Mouse (Mus musculus) MEL (cell line): ENCODE measurements around the gene Enpp6.

ENCODE experiments used
- CTCF ChIP-seq, 3 experiments: IDR thresholded peaks in 2 of 3; conservative IDR thresholded peaks in 1 of 3; 2 replicates each; pipeline ENCODE4 v1.5.1; 2011 to 2012; ENCODE audit warnings: low read length in 3 of 3, low read depth in 2 of 3, mild to moderate bottlenecking in 2 of 3, improper control_type of control experiment in 1 of 3, inconsistent platforms in 1 of 3, mixed read lengths in 1 of 3, moderate library complexity in 1 of 3; ENCODE audit not compliant: control insufficient read depth in 1 of 3, insufficient read depth in 1 of 3, poor library complexity in 1 of 3, severe bottlenecking in 1 of 3
- E2F4 ChIP-seq: IDR thresholded peaks from 2 replicates; pipeline ENCODE4 v1.6.1; 2011; ENCODE audit warnings: low read depth, low read length, improper control_type of control experiment, borderline replicate concordance
- HCFC1 ChIP-seq: IDR thresholded peaks from 2 replicates; pipeline ENCODE4 v1.6.1; 2012; ENCODE audit warnings: low read depth, mild to moderate bottlenecking, inconsistent platforms, low read length, improper control_type of control experiment, moderate library complexity
- TBP ChIP-seq: IDR thresholded peaks from 2 replicates; pipeline ENCODE4 v1.8.0; 2011; ENCODE audit warnings: low read depth, low read length, improper control_type of control experiment
- USF2 ChIP-seq, 2 experiments: IDR thresholded peaks; 2 replicates each; pipeline ENCODE4 v1.6.1; 2011 to 2012; ENCODE audit warnings: improper control_type of control experiment in 2 of 2, low read length in 2 of 2, borderline replicate concordance in 1 of 2, inconsistent platforms in 1 of 2, low read depth in 1 of 2, mild to moderate bottlenecking in 1 of 2; ENCODE audit not compliant: insufficient read depth in 1 of 2

DNA sequence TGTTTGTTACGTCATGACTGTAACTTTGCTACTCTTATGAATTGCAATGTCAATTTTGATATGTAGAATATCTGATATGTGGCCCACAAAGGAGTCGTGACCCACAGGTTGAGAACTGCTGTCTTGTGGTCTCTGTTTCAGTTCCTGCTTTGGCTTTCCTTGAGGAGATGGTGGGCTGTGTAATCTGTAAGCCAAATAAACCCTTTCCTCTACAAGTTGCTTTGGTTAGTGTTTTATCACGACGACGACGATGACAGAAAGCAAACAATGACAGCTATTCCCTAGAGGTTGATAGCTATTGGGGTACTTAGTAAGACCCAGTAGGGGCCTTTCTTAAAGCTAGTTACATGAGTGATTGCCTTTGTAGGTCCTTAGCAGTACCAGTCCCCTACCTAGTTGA, 4.5 kb upstream of the Enpp6 start:
- TF ChIP-seq CTCF (IDR thresholded peaks at IDR 0.05 in 2 of 3, conservative IDR thresholded peaks at IDR 0.05 in 1 of 3; ENCODE audit: control insufficient read depth in 1 of 3, insufficient read depth in 1 of 3, low read depth in 2 of 3, low read length in 3 of 3, poor library complexity in 1 of 3, severe bottlenecking in 1 of 3), result no peak
- no peak for TF ChIP-seq TBP
- no peak for TF ChIP-seq HCFC1
- no peak for TF ChIP-seq USF2 (IDR thresholded peaks at IDR 0.05; ENCODE audit: borderline replicate concordance in 1 of 2, insufficient read depth in 1 of 2, low read depth in 1 of 2, low read length in 2 of 2)
- TF ChIP-seq E2F4, result no peak
